Mouse (Mus musculus) lung, embryonic 14.5 days (tissue): Measurements from ENCODE around the gene Itga11. TPM values are rescaled to one million over a fixed set of nuclear protein-coding genes. Genes with fewer than 3 reads are reported as not detected.
A peak's percentile ranks its signal among the peaks of the same experiment; 100 is the strongest.

Experiments used
- ATAC-seq: fragments of 200-750 bp; cut with Nextera tagmentation; 2 replicates; pipeline ENCODE4 v1.8.0; 2017; ENCODE audit warnings: mild to moderate bottlenecking, moderate TSS enrichment, moderate library complexity; ENCODE audit not compliant: insufficient read depth
- DNase-seq: peaks from one replicate; pipeline ENCODE4 v3.0.0-alpha.2; 2015
- H3K27ac ChIP-seq: fragments of 300-500 bp; sonication (generic); 2 replicates; pipeline ENCODE4 v1.5.1; 2014; ENCODE audit warnings: low read depth, mild to moderate bottlenecking, moderate library complexity
- H3K27me3 ChIP-seq: fragments of 300-500 bp; sonication (generic); 2 replicates; pipeline ENCODE4 v1.6.1; 2014; ENCODE audit warnings: low read length, control low read depth; ENCODE audit not compliant: insufficient read depth
- H3K36me3 ChIP-seq: fragments of 300-500 bp; sonication (generic); 2 replicates; pipeline ENCODE4 v1.6.1; 2014; ENCODE audit warnings: control low read depth; ENCODE audit not compliant: insufficient read depth
- H3K4me1 ChIP-seq: fragments of 300-500 bp; sonication (generic); 2 replicates; pipeline ENCODE4 v1.6.1; 2014; ENCODE audit warnings: antibody characterized with exemption, control low read depth; ENCODE audit not compliant: insufficient read depth
- H3K4me2 ChIP-seq: fragments of 300-500 bp; sonication (generic); 2 replicates; pipeline ENCODE4 v1.6.1; 2014; ENCODE audit warnings: mild to moderate bottlenecking
- H3K4me3 ChIP-seq: fragments of 300-500 bp; sonication (generic); 2 replicates; pipeline ENCODE4 v1.5.1; 2014; ENCODE audit warnings: low read depth, low read length
- H3K9ac ChIP-seq: fragments of 300-500 bp; sonication (generic); 2 replicates; pipeline ENCODE4 v1.6.1; 2014
- H3K9me3 ChIP-seq: fragments of 300-500 bp; sonication (generic); 2 replicates; pipeline ENCODE4 v1.6.1; 2016; ENCODE audit warnings: low read depth, low read length, control low read depth
- CTCF ChIP-seq: IDR thresholded peaks from 2 replicates; pipeline ENCODE4 v1.5.1; 2016; ENCODE audit warnings: antibody characterized with exemption, low read depth
- WGBS: fragments of 180-500 bp; shearing (Covaris S2); extraction: QIAGEN DNeasy Blood & Tissue Kit; methylation state at CpG from one replicate; pipeline ENCODE4 v1.1.7; 2014; 5-methylcytosine and 5-hydroxymethylcytosine counted together
- polyA plus RNA-seq: library from polyadenylated mRNA; unstranded; fragments of >200 nt; fragmentation: Nextera tagmentation; extraction: Ambion mirVana; gene quantifications from 2 replicates; pipeline ENCODE4 v1.2.1, GENCODE M21; 2014

Itga11 gene
- polyA plus RNA-seq, 1 experiment from 2014 or later: 0.49 TPM

DNA sequence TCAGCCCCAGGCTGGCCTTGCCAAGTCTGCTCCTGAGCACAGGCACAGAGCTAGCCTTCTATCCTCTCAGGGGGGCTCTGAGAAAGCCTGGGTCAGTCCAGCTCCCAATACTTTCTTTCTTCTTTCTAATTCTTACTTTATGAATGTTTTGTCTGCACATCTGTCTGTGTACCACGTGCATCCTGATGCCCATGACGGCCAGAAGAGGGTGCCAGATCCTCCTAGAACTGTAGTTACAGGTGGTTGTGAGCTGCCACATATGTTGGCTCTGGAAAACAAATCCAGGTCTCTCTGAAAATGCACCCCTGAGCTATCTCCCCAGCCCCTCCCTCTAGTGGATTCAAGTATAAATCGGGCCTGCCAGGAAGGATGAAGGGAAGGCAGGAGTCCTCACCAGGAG, 82.0 kb downstream of the Itga11 start:
- no peaks in the 10 kb centered on the region; the same call in 1 of the 2 replicates for H3K27me3 ChIP-seq
- no peak overlapping the region for H3K4me2 ChIP-seq
- ATAC-seq (no peak), DNase-seq (peak; percentile 16)
- no peak overlapping the region for H3K27ac ChIP-seq
- peak; percentile 48 for TF ChIP-seq CTCF
- no peak overlapping the region for H3K9ac ChIP-seq
- no peaks in the 10 kb centered on the region for H3K9me3 ChIP-seq
- 0 out of 2 replicates have a peak, but pooled peaks cover 2% of the 10 kb centered on the region for H3K4me1 ChIP-seq
- H3K36me3 ChIP-seq: no peaks in the 10 kb centered on the region
- H3K4me3 ChIP-seq: no peak overlapping the region
- 54% methylated on average over 3 of the region's 3 CpGs for WGBS

DNA sequence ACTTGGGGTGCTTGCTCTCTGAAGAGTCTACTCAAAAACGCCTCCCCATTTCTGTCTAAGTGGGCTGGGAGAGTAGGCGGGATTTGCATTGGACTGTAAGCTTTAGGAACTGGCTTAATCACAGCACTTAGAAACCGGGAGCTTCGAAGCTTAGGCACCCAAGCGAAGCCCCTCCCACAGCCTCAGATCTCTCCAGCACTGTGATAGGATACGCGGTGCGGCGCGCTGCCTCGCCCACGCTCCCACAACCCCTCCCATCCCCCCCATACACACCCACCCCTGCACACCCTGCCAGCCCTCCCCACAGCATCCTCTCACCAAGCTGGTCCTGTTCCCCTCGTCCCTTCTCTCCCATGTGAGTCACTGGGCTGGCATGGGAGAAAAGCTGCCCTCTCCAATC, 85.9 kb downstream of the Itga11 start:
- Histone ChIP-seq H3K9ac (no peak overlapping the region), H3K4me3 (no peak overlapping the region), H3K36me3 (no peaks in the 10 kb centered on the region), H3K27me3 (no peaks in the 10 kb centered on the region; the same call in 1 of the 2 replicates), H3K9me3 (no peaks in the 10 kb centered on the region), H3K27ac (no peak overlapping the region), H3K4me1 (0 out of 2 replicates have a peak, but pooled peaks cover 2% of the 10 kb centered on the region), H3K4me2 (peak overlapping the region; percentile 43)
- ATAC-seq: peak; percentile 52
- 5% methylated on average over 13 of the region's 13 CpGs for WGBS
- DNase-seq: peak; percentile 58
- TF ChIP-seq CTCF: no peak

DNA sequence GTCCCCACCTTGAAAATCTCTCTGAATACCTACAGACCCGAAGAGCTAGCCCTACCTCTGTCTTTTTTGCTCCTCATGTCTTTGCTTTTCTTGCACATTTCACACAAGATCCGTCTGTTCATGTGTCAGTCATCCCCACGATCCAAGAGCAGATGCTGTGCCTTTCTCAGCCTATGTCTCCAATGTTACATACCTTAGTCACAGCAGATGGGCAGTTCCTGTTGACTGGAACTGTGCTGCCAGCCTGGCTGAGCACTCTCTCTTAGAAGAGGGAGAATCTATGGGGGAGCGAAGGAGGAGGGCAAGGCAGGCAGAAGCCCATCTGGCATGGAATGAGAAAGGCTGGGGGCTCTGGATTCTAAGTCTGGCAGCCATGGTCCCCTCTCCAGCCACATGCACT, 87.7 kb downstream of the Itga11 start:
- DNase-seq (no peak), ATAC-seq (no peak)
- H3K27ac ChIP-seq: no peak overlapping the region
- TF ChIP-seq CTCF: no peak
- H3K9me3 ChIP-seq: no peaks in the 10 kb centered on the region
- H3K4me2 ChIP-seq: no peak overlapping the region
- 0 out of 2 replicates have a peak, but pooled peaks cover 2% of the 10 kb centered on the region for H3K4me1 ChIP-seq
- no peak overlapping the region for H3K9ac ChIP-seq
- 72% methylated on average over 4 of the region's 4 CpGs for WGBS
- H3K36me3 ChIP-seq: no peaks in the 10 kb centered on the region
- no peak overlapping the region for H3K4me3 ChIP-seq
- H3K27me3 ChIP-seq: no peaks in the 10 kb centered on the region; the same call in 1 of the 2 replicates

DNA sequence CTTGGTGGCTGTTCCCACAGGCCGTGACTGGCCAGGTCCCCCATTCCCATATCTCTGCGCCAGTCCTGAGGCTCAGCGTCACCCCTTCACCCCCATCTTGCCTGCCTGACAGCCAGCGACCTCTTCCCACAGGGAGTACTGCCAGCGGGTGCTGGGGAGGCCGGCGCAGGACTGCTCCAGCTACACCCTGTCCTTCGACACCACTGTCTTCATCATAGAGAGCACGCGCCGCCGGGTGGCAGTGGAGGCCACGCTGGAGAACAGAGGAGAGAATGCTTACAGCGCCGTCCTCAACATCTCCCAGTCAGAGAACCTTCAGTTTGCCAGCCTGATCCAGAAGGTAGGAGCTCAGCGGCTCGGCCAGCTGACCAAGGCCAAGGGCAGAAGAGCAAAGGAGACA, 89.8 kb downstream of the Itga11 start:
- Histone ChIP-seq H3K4me2 (no peak overlapping the region), H3K27me3 (no peaks in the 10 kb centered on the region; the same call in 1 of the 2 replicates), H3K9me3 (no peaks in the 10 kb centered on the region), H3K4me1 (0 out of 2 replicates have a peak, but pooled peaks cover 2% of the 10 kb centered on the region), H3K27ac (no peak overlapping the region), H3K36me3 (no peaks in the 10 kb centered on the region), H3K4me3 (no peak overlapping the region), H3K9ac (no peak overlapping the region)
- DNase-seq (peak; percentile 69), ATAC-seq (no peak)
- 33% methylated on average over 17 of the region's 17 CpGs for WGBS
- peak; percentile 54 for TF ChIP-seq CTCF

DNA sequence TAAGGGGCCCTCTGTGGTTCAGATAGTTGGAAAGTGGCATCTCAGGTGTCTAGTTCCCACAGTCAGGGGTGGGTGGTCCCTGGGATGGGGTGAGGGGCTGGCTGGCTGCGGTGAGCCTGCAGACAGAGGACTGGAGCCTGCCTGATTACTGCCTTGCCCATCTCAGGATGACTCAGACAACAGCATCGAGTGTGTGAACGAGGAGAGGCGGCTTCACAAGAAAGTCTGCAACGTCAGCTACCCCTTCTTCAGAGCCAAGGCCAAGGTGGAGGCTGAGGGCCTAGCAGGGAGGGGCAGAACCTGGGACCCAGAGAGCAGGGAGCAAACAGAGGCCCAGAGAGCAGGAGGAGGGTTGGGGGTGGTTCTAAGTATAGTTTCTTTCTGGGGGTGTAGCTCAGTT, 90.7 kb downstream of the Itga11 start:
- no peak for TF ChIP-seq CTCF
- Histone ChIP-seq H3K4me2 (no peak overlapping the region), H3K4me3 (no peak overlapping the region), H3K9me3 (no peaks in the 10 kb centered on the region), H3K27ac (no peak overlapping the region), H3K4me1 (0 out of 2 replicates have a peak, but pooled peaks cover under 1% of the 10 kb centered on the region), H3K27me3 (no peaks in the 10 kb centered on the region; the same call in 1 of the 2 replicates), H3K36me3 (no peaks in the 10 kb centered on the region), H3K9ac (no peak overlapping the region)
- ATAC-seq: no peak
- no peak for DNase-seq
- WGBS: 67% methylated on average over 5 of the region's 5 CpGs

DNA sequence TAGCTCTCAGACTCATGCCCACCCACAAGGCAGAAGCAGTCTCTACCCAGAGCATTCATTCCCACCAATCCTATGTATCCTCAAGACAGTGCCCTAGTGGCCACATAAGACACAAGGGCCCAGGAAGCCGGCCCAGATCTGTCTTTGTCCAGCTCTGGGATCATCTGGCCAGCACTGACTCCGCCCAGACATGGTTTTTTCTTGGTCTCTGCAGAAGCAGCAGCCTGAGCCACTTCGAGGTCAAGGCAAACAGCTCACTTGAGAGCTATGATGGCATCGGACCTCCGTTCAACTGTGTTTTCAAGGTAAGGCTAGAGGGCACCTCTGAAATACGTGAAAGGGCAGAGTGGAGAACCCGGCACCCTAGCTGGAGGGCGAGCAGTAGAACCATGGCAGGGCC, 95.1 kb downstream of the Itga11 start:
- TF ChIP-seq CTCF: 0 out of 2 replicates have a peak, but pooled peaks have one; percentile 14
- Histone ChIP-seq H3K4me1 (no peaks in the 10 kb centered on the region), H3K4me3 (no peak overlapping the region), H3K27ac (no peak overlapping the region), H3K9me3 (no peaks in the 10 kb centered on the region), H3K27me3 (no peaks in the 10 kb centered on the region), H3K36me3 (no peaks in the 10 kb centered on the region), H3K4me2 (no peak overlapping the region), H3K9ac (no peak overlapping the region)
- DNase-seq (peak; percentile 40), ATAC-seq (no peak)
- 44% methylated on average over 8 of the region's 8 CpGs for WGBS

DNA sequence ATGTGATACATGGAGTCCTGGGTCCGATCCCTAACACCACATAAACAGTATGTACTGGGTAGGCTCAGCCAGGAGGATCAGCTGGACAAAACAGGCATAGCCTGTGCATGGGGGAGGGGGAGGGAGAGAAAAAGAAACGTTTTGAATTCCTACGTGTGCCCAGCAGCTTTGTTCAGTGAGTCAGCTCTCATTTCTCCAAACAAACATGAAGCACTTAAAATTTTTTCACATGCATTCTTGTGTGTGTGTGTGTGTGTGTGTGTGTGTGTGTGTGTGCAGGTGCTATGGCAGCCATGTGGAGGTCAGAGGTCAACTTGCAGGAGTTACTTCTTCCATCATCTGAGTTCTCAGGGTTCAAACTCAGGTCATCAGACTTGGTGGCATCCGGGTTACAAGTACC, 97.8 kb downstream of the Itga11 start:
- H3K4me3 ChIP-seq: no peak overlapping the region
- no peak overlapping the region for H3K27ac ChIP-seq
- H3K27me3 ChIP-seq: no peaks in the 10 kb centered on the region
- H3K4me1 ChIP-seq: no peaks in the 10 kb centered on the region
- H3K9ac ChIP-seq: no peak overlapping the region
- no peaks in the 10 kb centered on the region for H3K36me3 ChIP-seq
- H3K9me3 ChIP-seq: no peaks in the 10 kb centered on the region
- DNase-seq (peak; percentile 29), ATAC-seq (no peak; the same call in 1 of the 2 replicates)
- no peak overlapping the region for H3K4me2 ChIP-seq
- no peak for TF ChIP-seq CTCF
- 22% methylated on average over 4 of the region's 4 CpGs for WGBS
